Mouse (Mus musculus) sigmoid colon, adult 10 weeks (tissue): ENCODE results near the gene Lrrc3. TPM values are rescaled to one million over a fixed set of nuclear protein-coding genes. Genes with fewer than 3 reads are reported as not detected.

Experiments used
- polyA plus RNA-seq: library from polyadenylated mRNA; stranded (reverse); fragments of 350-450 nt; fragmentation: Illumina TruSeq; extraction: RNeasy Lipid Tissue Mini Kit (QIAGEN cat#74804); gene quantifications from one replicate; pipeline ENCODE4 v1.2.3, GENCODE M21; 2014; ENCODE audit warnings: low read depth, low replicate concordance

Lrrc3 gene
- polyA plus RNA-seq = 2.1 TPM

GRCm38 (mm10) chr10:77902211-77902893 lies at the start of gene Lrrc3:
Lrrc3 (minus strand) TSS chr10:77902536.

GRCm38 (mm10) chr10:77861675-77862074 lies 40.7 kb downstream of the Lrrc3 start, which contains the start of gene Gm3285:
Gm3285 (plus strand) TSS chr10:77861975.

GRCm38 (mm10) chr10:77852559-77852958 lies 49.8 kb downstream of the Lrrc3 start, which contains the start of gene Gm10318:
Gm10318 (plus strand) TSS chr10:77852859.

Other genes starting within 250 kb of the Lrrc3 start
- not detected for gene Tspear, start 216.0 kb downstream of the Lrrc3 start, polyA plus RNA-seq
- not detected for gene Gm19402, start 211.8 kb downstream of the Lrrc3 start, polyA plus RNA-seq
- gene Gm9508, start 205.3 kb downstream of the Lrrc3 start, polyA plus RNA-seq = not detected
- not detected for gene Gm10272, start 195.9 kb downstream of the Lrrc3 start, polyA plus RNA-seq
- gene Gm10024, start 191.1 kb downstream of the Lrrc3 start, polyA plus RNA-seq = not detected
- not detected for gene Gm10142, start 186.7 kb downstream of the Lrrc3 start, polyA plus RNA-seq
- gene Krtap12-1, start 181.9 kb downstream of the Lrrc3 start, polyA plus RNA-seq = not detected
- gene Gm10100, start 176.1 kb downstream of the Lrrc3 start, polyA plus RNA-seq = not detected
- not detected for gene Gm18596, start 159.9 kb downstream of the Lrrc3 start, polyA plus RNA-seq
- gene Gm9736, start 151.2 kb downstream of the Lrrc3 start, polyA plus RNA-seq = not detected
- gene Gm3233, start 142.9 kb downstream of the Lrrc3 start, polyA plus RNA-seq = not detected
- gene Gm3238, start 131.2 kb downstream of the Lrrc3 start, polyA plus RNA-seq = not detected
- not detected for gene Gm7138, start 125.6 kb downstream of the Lrrc3 start, polyA plus RNA-seq
- not detected for gene Gm3250, start 120.0 kb downstream of the Lrrc3 start, polyA plus RNA-seq
- gene Gm7137, start 114.3 kb downstream of the Lrrc3 start, polyA plus RNA-seq = not detected
- gene Gm9639, start 107.5 kb downstream of the Lrrc3 start, polyA plus RNA-seq = not detected
- gene Gm19668, start 103.4 kb downstream of the Lrrc3 start, polyA plus RNA-seq = not detected
- gene Gm9507, start 90.7 kb downstream of the Lrrc3 start, polyA plus RNA-seq = not detected
- not detected for gene Gm2696, start 87.9 kb downstream of the Lrrc3 start, polyA plus RNA-seq
- not detected for gene Krtap10-4, start 75.4 kb downstream of the Lrrc3 start, polyA plus RNA-seq
- gene Krtap10-10, start 66.6 kb downstream of the Lrrc3 start, polyA plus RNA-seq = not detected
- not detected for gene Gm36176, start 55.7 kb downstream of the Lrrc3 start, polyA plus RNA-seq
- not detected for gene Gm10318, start 49.7 kb downstream of the Lrrc3 start, polyA plus RNA-seq
- gene Gm3285, start 40.6 kb downstream of the Lrrc3 start, polyA plus RNA-seq = not detected
- 0.38 TPM for gene Trpm2, start 68.0 kb upstream of the Lrrc3 start, polyA plus RNA-seq
- gene 1810043G02Rik, start 76.0 kb upstream of the Lrrc3 start, polyA plus RNA-seq = 1.0 TPM
- 2.6 TPM for gene Pfkl, start 107.5 kb upstream of the Lrrc3 start, polyA plus RNA-seq
- gene Dnmt3l, start 139.4 kb upstream of the Lrrc3 start, polyA plus RNA-seq = 0.41 TPM
- gene Aire, start 141.1 kb upstream of the Lrrc3 start, polyA plus RNA-seq = not detected
- gene Icosl, start 166.8 kb upstream of the Lrrc3 start, polyA plus RNA-seq = 8.6 TPM